Mouse (Mus musculus) WW6 (cell line): ENCODE data around the gene Gstm4.
"Not testable (repeated sequence)": the region's sequence is repeated elsewhere in the genome, so short reads cannot be mapped to it uniquely, and the experiment has no call there.

ENCODE experiments used
- DNase-seq: peaks from one replicate; pipeline ENCODE4 v3.0.0-alpha.2; 2013; ENCODE audit warnings: low read depth, low spot score

Gstm4 gene

GRCm38 (mm10) chr3:108070295-108071293 is 25.9 kb upstream of the Gstm4 start:
- no peak for DNase-seq

DNA sequence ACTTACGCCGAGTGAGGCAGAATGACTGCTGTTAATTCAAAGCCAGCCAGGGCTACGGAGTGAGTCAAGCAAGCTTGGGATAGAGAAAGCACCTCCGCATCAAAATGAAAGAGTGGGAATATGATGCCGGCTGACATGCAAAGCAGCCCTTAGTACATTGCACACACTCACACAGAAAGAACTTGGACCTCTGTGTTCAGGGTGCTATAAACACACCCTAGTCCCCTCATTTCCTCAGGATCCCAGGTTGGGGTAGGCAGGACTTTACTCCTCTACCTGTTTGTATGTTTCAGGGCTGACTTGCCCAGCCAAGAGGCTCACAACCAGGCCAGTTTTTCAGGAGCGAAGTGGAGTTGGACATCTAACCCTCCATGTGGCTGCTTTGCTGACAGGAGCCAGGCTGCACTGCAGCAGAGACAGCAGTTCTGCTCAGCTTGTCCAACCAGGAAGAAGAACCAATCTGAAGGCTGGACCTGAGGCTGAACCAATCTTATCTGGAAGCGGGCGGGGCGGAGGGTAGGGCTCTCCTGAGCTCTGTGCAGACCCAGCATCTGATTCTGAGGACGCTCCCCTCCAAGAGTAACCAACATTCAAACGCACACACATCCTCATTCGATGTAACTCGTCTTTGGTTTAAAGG is 24.7 kb upstream of the Gstm4 start:
- DNase-seq, result no peak

- no peak for DNase-seq
Measured at GRCm38 (mm10) chr3:108068826-108069225, 24.1 kb upstream of the Gstm4 start.

DNA sequence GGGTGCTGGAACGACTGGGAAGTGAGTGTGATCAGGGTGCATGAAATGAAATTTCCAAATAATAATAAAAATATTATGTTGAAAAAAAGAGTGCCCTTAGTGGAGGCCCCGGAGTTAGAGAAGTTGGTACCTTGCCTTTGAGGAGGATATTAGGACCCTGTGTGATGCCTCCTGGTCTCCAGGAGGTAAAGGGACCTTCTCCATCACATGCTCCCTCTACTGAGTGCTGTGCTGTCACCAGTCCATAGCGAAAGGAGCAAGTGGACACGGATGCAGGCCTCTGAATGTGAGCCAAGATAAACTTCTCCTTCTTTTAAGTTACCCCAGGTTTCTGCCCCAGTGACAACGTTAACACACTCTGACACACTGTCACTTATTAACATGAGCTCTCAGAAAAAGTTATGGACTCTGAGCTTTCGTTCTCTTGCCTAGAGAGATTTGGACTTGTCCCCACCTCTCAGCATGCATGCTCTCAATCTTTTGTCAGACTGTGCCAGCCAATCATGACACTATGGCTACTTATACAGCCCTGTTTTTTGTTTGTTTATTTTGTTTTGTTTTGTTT is 22.8 kb upstream of the Gstm4 start:
- DNase-seq, result no peak

GRCm38 (mm10) chr3:108065551-108065950 is 20.9 kb upstream of the Gstm4 start:
- no peak for DNase-seq

DNA sequence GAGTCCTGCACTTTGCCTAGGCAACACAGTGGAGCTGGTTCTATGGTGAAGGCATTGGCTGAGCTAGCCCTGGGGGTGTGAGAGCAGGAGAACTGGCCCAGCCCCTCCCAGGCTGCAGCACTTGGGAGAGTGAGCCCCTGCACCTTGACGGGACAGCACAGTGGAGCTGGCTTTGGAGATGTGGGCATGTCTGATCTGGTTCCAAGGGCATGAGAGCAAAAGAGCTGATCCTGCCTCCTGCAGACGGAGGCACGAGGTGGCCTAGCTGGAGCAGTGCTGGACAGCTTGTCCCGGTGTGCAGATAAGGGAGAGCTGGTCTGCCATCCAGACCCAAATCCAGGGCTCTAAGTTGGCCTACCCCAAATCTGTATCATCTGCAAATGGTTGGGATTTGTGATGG is 20.0 kb upstream of the Gstm4 start:
- DNase-seq, result no peak

GRCm38 (mm10) chr3:108062648-108063047 is 18.0 kb upstream of the Gstm4 start:
- no peak for DNase-seq

- no peak for DNase-seq
Measured at GRCm38 (mm10) chr3:108061420-108061819, 16.7 kb upstream of the Gstm4 start.

GRCm38 (mm10) chr3:108050493-108050892 is 5.8 kb upstream of the Gstm4 start:
- no peak for DNase-seq

DNA sequence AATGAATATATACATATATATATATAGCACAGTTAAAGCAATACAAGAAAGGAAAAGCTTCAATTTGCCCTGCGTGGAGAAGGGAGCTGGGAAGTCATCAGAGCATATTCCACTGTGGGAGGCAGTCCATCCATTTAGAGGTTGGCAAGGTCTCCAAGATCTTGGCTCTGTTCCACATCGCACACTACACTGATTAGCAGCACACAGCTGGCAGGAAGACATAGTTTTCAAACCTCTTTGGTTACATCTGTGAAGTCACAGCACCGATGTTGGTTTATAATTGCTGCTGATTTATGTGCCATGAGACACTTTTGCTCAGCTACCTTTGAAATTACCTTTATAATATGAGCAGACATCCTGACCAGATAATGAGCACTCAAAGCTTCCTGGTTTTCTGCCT is 3.6 kb upstream of the Gstm4 start:
- no peak for DNase-seq

- DNase-seq, result no peak
Measured at GRCm38 (mm10) chr3:108046944-108047655, 2.4 kb upstream of the Gstm4 start.

DNA sequence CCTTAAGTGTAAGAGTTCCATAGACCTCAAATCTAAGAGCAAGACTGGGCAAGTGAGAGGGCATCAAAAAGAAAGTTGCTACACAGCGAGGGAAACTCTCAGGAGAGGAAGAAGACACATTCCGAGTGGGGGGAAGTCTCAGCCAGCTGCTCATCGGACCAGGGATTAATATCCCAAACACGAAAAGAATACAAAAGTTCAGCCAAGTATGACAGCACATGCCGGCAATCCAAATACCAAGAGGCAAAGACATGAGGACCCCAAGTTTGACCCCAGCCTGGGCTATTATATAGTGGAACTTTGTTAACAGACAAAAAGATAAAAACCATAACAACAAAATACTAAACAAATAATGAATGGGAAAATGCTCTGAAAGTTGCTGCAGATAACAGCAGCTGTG is 11.5 kb downstream of the Gstm4 start:
- DNase-seq, result no peak

DNA sequence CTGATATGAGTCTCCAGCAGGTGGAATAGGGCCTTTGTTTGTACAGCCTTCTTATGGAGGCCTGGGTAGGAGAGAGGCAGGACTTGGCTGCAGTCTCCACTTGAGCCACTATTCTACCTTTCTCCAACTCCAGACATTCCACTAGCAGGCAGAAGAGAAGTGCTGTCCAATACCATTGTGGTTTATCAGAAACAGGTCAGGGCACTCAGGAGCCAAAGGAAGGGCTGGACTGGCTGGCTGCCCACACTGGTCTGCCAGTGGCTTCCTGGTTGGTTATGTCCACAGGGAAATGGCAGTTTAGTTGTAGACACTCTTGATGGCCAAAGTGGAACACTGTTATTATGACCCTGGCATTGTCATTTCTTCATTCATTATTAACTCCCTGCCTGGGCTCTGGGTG is 12.6 kb downstream of the Gstm4 start:
- DNase-seq, result no peak

DNA sequence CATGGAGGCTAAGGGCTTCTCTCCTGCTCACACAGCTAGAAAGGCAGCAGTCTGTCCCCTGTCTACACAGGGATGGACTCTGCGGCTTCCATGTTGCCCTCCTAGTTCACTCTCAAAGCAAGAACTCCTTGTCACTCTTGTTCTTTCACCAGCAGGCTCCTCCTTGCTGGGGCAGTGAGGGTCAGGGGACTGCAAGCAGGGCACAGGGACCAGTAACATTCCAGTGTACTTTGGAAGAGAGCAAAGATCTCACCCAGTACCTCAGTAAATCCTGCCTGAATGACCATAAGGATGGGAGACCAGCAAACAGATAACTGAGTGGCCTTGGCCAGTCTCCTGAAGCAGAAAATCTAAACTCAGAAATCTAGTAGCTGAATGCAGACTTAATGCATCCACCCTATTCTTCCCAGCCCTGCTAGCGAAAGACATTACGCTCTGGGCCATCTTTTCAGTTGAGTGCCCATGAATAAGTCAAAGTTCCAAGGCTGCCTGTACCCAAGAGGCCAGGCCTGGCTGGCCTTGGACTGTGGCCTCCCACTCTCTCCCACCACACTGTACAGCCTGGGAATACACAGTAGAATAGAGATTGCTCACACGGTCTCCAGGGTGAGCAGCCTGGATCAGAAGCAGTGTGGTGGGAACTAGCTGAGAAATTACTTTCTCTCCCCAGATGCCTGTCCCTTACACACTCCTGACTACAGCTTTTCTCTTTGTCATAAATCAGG is 15.9 kb downstream of the Gstm4 start:
- DNase-seq, result no peak

GRCm38 (mm10) chr3:108026597-108026996 is 18.1 kb downstream of the Gstm4 start:
- no peak for DNase-seq

- no peak for DNase-seq
Measured at GRCm38 (mm10) chr3:108026049-108026448, 18.6 kb downstream of the Gstm4 start.

DNA sequence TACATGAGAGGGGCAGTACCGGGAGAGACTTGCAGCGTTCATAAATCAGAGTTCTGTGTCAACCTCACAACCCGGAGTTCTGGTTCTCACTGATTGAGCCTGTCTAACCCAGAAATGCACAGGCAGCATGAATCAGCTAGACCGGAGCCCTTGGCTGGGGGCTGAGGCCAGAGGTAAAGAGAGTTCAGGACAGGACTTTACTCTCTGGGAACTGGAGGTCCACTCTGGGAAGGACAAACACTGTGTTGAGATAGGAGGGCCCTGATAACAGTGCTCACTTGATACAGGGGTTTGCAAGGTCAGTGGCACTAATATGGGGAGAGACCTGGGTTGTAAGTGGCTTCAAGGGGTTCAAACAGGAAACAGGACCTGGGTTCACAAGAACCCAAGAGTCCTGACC is 19.4 kb downstream of the Gstm4 start:
- no peak for DNase-seq

DNA sequence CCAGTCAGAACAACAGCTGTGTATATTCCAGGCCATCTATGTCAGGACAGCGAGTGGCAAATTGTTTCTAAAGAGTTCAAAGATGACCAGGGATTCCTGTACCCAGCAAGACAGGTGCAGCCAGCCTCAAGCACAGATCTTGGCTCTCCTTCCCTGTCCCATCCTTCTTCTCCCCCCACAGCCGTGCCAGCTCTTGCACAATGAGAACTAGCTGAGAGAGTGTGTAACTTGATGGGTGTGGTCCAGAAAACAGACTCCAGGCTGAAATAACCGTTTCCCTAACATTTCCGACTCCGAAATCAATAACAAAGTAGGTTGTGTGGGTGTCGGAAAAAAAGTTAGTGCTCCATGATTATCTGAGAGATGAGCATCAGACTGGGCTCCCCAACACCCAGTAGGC is 22.0 kb downstream of the Gstm4 start:
- DNase-seq, result no peak

GRCm38 (mm10) chr3:108020351-108021022 is 24.2 kb downstream of the Gstm4 start:
- not testable (repeated sequence) for DNase-seq

GRCm38 (mm10) chr3:108019226-108019625 is 25.5 kb downstream of the Gstm4 start:
- not testable (repeated sequence) for DNase-seq
